Mouse (Mus musculus): ENCODE data around the gene Natd1.
"Not testable (repeated sequence)": the region's sequence is repeated elsewhere in the genome, so short reads cannot be mapped to it uniquely, and the experiment has no call there.

Gene Natd1

DNA sequence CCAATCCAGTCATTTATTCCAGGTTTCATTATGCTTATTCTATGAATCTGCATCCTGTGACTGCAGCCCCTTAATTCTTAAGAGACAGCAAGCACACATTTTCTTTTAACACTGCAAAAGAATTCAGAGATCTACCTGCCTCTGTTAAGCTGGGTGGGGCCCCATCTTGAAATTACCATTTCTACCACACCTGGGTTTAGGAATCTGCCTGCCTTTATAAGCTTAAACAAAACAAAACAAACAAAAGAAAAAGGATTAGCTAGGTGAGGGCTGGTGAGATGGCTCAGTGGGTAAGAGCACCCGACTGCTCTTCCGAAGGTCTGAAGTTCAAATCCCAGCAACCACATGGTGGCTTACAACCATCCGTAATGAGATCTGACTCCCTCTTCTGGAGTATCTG, 27.6 kb downstream of the Natd1 start:
- DNase-seq: not testable (repeated sequence)

DNA sequence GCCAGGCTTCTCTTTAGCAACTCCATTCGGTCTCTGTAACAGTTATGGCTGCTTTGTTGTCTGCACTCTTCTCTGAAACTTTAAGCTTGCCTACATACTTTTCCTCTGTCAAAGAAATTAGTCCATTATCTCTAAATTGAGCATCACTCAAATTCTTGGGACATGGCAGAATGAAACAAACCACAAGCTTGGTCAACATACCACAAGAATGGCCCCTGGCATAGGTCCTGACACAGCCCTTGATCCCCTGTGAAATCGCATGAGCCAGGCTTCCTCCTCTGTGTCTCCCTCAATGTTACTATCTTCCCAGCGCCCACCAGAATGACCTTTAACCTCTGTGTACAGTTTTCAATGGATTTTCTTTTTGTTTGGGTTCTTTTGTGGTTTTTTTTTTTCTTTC, 32.2 kb downstream of the Natd1 start:
- no peak for DNase-seq

DNA sequence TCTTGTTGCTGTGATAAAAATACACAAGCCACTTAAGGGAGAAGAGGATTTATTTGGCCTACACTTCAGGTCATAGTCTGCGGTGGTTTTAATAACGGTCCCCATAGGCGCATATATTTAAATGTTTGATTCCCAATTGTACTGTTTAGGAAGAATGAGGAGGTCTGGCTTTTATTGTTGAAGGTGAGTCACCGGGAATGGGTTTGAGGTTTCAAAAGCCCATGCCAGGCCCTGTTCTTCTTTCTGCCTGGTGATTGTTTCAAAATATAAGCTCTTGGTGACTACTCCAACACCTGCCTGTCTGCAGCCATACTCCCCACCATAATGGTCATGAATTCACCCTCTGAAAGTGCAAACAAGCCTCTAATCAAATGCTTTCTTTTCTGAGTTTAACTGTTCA, 34.0 kb downstream of the Natd1 start:
- DNase-seq: no peak

DNA sequence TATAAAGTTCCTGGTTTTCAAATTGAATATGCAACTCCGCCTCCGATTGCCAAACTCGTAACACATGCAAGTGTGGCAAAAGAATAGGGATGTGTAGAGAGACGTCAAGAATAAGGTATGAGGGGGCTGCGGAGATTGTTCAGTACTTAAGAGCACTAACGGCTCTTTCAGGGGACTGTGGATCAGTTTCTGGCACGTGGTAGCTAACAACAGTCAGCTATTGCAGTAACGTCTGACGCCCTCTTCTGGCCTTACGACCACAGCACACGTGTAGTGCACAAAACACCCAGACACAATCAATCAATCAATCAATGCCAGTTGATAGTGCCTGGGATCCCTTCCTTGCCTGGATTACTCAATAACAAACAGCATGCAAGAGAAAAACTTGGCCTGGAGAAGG, 35.1 kb downstream of the Natd1 start:
- peak; percentile 63 for DNase-seq

DNA sequence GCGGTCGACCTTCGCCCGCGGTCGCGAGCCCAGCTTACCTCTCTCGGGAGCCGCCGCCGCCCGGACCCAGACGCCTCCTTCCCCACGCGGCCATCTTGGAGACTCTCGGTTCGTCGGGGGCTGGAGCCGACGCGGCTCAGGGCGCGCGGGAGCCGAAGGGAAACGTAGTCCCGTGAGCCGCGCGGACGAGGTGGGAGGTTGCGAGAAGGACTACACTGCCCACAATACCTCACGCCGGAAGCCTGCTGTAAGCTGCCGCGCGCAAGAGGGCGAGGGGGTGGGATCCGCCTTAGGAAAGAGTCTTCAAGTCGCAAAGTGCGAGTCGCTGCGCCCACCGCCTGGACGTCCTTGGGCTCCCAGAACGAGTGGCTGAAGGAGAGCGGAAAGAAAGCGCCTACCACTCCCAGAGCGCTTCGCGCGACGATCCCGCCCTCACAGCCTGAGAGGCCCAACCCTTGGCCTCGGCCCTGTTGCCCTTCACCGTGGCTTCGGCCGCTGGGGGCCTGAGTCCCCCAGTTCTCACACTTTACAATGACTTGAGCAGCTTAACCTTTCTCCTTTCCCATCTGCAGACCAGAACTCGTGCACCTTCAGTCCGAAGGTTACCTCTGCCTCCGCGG, 35.8 kb downstream of the Natd1 start, which contains the start of gene Tmem11:
Tmem11 (minus strand) TSS at position 598 of the 620 bp plus-strand sequence.
- DNase-seq: peak; percentile 98

DNA sequence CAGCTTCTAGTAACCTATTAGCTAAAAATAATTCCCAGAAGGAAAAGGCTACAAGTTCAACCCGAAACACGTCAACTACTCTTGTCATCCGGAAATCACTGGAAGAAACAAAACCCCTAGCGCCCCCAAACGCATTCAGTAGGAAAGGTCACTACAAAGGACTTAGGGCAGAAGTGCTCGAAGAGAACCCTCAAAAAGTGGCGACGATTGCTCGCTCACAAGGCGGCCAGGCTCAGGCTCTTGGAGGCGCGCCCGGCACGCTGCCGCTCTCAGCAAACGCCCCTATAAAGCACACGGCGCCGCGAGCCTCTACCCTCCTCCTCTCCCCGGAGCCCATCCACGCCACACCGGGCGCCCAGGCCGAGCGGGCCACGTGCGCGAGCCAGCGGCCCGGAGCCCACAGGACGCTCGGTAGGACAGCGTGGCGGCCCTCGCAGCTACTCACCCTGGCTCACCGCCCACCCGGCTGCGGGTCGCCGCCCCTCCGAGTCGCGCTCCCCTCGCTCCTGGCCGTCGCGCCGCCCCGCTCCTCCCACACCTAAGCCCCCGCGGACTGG, 36.4 kb downstream of the Natd1 start:
- DNase-seq: peak; percentile 66

DNA sequence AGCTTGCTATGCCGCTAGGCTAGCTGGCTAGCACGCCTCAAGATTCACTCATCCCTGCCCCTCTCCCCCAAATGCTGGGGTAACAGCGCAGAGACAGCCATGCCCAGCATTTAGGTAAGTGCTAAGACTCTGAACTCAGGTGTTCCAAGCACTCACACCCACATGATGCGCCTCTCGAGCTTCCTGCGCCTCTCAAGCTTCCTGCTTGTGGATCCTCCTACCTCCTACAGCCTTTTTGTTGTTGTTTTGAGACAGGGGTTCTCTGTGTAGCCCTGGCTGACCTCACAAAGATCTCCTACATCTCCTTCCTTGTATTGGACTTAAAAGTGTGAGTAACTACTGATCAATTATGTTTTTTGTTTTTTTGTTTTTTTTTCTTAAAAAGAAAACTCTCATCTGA, 41.4 kb downstream of the Natd1 start:
- no peak for DNase-seq

DNA sequence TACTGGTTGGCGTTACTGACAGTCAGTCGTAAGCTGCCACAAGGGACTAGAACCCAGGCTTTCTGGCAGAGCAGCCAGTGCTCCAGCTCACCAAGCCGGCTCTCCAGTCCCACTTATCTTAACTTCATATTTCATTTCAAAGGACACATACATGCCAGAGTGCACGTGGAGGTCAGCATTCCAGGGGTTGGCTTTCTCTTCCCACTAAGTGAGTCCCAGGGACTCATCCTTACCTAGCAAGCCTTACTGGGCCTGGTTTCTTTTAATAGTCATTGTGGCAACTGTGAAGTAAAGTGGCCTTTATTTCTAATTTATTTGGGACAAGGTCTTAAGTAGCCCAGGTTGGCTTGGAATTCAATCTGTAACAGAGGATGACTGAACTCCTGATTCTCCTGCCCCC, 43.1 kb downstream of the Natd1 start:
- no peak for DNase-seq

DNA sequence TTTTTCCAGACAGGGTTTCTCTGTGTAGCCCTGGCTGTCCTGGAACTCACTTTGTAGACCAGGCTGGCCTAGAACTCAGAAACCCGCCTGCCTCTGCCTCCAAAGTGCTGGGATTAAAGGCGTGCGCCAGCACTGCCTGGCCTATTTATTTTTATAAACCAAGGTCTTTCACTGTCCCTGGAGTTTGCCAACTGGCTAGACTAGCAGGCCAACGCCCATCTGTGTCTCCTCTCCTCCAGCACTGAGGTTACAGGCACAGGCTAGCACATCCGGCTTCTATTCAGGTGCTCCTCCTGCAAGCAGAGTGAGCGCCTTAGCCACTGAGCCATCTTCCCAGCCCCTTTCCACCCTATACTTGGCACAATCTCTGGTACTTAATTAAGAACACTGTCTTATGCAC, 45.1 kb downstream of the Natd1 start:
- not testable (repeated sequence) for DNase-seq

DNA sequence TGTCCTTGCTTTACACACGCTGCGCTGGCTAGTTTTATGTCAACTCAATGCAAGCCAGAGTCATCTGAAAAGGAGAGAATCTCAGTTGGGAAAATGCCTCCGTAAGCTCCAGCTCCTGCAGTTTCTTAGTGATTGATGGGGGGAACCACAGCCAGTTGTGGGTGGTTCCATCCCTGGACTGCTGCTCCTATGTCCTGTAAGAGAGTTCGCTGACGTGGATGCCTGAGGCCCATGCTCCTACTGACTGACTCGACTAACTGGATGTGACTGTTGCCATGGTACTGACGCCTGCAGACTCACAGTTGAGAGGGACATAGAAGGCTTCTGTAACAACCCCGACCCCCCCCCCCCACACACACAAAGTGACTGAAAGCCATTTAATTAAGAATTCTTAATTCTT, 46.6 kb downstream of the Natd1 start:
- DNase-seq: peak; percentile 51

DNA sequence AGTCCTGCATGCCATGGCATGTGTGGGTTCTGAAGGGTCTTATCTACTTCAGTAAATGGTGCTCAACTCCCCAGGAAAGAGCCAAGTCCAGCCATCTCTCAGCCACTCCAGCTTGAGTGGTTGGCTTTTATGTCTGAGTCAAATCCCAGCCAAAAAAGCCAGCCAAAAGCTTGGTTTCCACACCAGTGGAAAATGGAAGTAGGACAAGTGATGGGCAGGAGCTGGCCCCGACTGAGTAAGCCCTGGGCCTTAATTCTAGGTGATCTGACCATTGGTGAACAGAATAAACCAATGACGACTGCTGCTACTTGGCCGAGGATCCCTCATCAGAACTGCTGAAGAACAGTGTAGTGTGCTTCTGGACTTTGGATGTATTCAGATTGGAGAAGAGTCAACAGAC, 47.1 kb downstream of the Natd1 start:
- DNase-seq: no peak

DNA sequence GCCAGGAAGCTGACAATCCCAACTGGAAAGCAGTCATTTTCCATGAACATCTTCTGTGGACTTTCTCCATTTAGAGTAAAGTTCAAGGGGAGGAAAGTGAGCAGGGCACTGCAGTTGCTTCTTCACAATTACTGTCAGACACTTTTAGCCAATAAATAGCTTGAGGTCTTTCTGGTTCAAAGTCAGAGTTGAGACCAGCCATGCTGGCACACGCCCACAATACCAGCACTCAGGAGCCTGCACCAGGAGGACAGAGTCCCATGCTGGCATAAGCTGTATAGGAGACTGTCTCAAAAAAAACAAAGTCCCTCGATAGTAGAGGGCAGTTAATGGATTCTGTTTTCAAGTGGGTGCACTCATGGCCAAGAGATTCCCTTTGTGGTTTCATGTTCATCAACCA, 48.5 kb downstream of the Natd1 start:
- DNase-seq: peak; percentile 80

DNA sequence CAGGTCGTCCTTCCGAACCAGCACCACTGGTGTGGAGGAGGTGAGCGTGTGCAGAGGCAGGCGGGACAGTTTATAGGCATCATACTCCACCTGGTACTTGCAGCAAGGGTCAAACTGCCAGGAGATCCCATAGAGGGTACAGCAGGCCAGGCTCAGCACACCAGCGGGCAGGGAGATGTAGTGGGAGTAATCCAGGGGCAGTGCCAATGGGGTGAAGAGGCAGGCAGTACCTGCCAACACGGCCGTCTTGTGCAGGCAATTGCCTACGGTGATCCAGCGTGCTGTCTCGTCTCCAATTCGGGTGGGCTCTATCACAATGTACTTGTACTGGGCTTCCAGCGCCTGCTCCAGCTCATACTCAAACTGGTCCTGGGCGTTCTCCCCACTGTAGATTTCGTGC, 49.6 kb downstream of the Natd1 start:
- no peak for DNase-seq

DNA sequence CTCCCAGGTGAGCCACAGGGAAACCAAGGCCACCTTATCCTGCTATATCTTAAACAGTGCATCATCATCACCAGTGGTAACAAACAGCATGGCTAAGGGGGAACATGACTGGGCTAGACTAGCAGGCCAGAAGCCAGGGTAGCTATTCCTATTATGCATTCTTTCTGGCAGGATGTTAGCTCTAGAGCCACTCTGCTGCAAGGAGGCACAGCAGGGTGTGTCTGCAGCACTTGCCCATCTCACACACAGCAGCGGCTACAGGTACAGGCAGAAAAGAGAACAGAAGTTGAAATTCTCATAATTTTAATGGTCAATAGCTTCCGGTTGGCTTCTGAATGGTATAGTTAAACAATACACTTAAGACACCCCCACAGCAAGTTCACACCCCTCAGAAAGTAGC, 50.4 kb downstream of the Natd1 start:
- DNase-seq: no peak

DNA sequence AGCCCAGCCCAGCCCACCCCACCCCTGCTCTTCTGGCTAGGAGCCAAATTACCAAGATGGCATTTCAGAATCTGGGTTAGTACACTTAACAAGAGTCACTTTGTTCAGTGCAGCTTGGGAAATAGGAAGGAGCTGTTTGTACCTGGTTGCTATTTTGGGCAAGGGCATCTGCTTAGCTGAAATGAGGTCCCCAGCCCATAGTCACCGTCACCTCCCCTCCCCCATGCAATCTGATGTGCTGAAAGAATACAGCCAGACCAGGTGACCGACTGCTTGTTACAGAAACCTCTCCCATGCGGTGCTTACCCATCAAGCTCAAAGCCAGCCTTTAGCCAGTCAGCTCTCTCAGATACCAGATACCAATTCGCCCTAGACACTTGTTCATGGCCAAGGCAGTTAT, 51.4 kb downstream of the Natd1 start:
- DNase-seq: no peak

DNA sequence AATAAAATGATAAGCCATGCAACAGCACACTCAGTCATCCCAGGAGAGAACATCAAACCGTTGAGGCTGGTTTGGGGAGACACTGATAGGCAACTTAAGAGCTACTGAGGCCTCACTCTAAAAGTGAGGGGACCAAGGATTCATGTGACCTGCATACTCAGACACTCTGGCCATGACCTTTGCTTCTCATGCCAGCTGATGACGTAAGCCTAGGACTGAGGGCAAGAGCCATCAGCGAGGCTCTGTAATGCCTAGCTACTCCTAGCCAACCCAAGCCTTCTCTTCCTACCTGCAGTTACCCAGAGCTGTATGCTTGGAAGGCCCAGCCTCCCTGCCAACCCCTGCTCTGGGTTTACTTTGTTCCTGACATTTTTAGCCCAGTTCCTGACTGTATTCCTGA, 52.6 kb downstream of the Natd1 start:
- DNase-seq: no peak

DNA sequence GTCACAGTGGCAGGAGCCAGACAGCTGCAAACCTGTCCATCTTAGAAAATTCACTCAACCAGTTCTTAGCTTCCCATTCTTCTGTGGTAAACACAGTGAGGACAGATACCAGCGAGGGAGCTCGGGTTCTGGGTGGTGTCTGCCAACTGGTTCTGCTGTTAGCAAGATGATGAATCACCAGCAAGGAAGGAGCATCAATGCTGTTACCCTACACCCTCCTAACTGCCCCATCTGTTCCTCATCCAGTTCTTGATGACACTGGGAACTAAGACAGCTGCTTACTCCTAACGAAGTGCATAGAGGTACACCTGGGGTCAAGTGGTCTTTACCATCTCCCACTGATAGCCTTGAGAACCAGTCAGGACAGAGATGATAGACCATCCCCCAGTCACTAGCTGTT, 58.0 kb downstream of the Natd1 start:
- no peak for DNase-seq
